Mouse (Mus musculus): Measurements from ENCODE around the gene Sez6l. TPM values are rescaled to one million over a fixed set of nuclear protein-coding genes. Genes with fewer than 3 reads are reported as not detected.
A peak's percentile ranks its signal among the peaks of the same experiment; 100 is the strongest.

Gene Sez6l
- polyA plus RNA-seq, 1 experiment from 2014 or later, result 28.4 TPM

DNA sequence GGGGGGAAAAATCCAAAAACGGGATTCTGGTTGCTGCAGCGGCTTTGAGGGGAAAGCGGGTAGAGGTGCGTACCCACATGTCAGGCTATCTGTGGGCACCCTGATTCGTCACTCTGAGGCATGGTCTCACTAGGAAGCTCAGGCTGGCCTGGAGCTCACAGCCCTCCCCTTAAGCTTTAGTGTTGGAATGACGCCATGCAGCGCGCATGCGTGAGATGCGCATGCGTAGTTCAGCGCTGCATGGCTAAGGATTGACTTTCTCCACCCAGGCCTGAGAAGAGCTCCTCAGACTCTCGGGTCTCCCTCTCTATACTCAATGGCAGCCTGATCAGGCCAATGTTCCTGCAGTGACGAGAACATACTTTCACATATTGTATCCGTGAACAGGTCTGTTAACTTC lies 24.2 kb downstream of the Sez6l start:
- Histone ChIP-seq H3K9me3 (no peaks in the 10 kb centered on the region), H3K4me2 (no peak overlapping the region), H3K36me3 (no peaks in the 10 kb centered on the region), H3K4me3 (no peak overlapping the region), H3K27ac (peak overlapping the region; percentile 89), H3K27me3 (peaks cover 9% of the 10 kb centered on the region; the same call in 1 of the 2 replicates), H3K9ac (no peak overlapping the region), H3K4me1 (replicated peaks) (peaks cover 68% of the 10 kb centered on the region)
- WGBS, result 85% methylated on average over 15 of the region's 15 CpGs
- ATAC-seq (ENCODE audit: low FRiP score), result no peak

DNA sequence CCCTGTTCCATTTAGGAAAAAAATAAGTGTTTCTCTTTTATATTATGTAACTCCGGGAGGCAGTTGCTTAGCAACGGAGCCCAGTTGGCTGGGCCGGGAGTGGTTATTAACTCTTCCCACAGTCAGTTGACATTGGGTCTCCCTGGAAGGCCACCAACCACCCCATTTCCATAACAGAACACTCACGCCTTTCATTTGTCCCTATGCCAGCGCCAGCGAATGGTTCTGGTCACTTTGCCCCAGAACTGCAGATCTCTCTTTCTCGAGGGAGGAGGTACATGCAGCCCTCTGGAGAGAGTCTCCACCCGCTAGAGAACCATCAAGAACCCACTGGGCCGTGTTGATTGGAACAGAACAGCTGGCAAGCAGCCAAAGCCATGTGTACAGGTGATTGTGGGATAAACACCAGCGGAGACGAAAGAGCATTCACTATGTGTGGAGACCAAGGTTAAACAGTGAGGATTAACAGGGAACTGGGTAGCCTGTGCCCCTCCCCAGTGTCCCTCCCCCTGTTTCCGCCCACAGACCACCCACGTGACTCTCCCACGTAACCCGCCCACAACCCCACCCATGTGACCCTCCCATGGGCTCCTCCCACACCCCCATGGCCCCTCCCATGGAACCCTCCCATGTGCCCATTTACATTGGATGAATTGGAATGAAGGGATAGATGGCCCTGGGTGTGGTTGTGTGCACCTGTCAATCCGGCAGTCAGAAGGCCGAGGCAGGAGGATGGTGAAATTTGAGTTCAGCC lies 24.8 kb downstream of the Sez6l start:
- peak overlapping the region; percentile 89 for H3K27ac ChIP-seq
- peaks cover 12% of the 10 kb centered on the region; the same call in 1 of the 2 replicates for H3K27me3 ChIP-seq
- 0 out of 2 replicates have a peak, but pooled peaks have one; percentile 58 for ATAC-seq (ENCODE audit: low FRiP score)
- H3K9ac ChIP-seq, result peak overlapping the region; percentile 49; the same call in 1 of the 2 replicates
- no peak overlapping the region for H3K4me3 ChIP-seq
- H3K4me1 ChIP-seq (replicated peaks), result peaks cover 75% of the 10 kb centered on the region
- WGBS, result 30% methylated on average over 17 of the region's 17 CpGs
- no peaks in the 10 kb centered on the region for H3K9me3 ChIP-seq
- H3K36me3 ChIP-seq, result no peaks in the 10 kb centered on the region
- peak overlapping the region; percentile 41 for H3K4me2 ChIP-seq

DNA sequence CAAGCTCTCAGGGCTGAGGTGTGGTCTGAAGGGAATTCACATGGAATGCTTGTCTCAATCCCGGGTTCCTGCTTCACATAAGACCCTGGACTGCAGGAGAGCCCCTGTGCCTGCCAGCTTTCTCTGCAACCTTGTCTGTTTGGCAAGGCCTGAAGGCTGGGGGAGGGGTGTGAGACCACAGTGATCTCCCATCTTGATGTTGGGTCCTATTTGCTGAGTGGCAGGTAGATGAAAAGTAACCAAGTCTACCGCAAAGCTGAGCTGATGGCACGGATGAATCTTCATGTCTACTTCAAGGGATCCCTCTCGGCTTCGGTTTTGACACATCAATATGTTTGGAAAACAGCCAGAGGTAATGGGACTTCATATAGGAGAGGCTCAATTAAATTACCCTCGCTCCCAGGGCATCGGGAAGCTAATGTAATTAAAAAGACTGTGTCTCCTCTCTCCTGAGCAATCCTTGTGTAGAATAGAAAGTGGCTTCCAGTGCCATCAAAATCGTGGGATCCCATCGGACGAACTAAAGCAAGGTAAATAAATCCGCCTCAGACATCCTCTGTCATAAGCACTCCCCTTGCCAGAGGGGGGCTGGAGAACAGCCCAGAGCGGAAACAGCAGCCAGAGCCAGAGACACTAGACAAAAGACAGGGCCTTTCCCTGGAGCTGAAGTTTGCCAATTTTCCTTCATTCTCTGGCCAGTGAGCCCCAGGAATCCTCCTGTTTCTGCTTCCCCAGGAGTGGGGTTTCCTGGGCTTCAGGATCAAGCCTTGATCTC lies 28.0 kb downstream of the Sez6l start:
- no peak for ATAC-seq (ENCODE audit: low FRiP score)
- H3K27me3 ChIP-seq, result peaks cover 3% of the 10 kb centered on the region; the same call in 1 of the 2 replicates
- H3K4me3 ChIP-seq, result no peak overlapping the region
- no peak overlapping the region for H3K9ac ChIP-seq
- H3K9me3 ChIP-seq, result no peaks in the 10 kb centered on the region
- H3K36me3 ChIP-seq, result no peaks in the 10 kb centered on the region
- H3K4me2 ChIP-seq, result no peak overlapping the region
- H3K4me1 ChIP-seq (replicated peaks), result peaks cover 78% of the 10 kb centered on the region
- peak overlapping the region; percentile 83 for H3K27ac ChIP-seq
- 40% methylated on average over 12 of the region's 12 CpGs for WGBS

DNA sequence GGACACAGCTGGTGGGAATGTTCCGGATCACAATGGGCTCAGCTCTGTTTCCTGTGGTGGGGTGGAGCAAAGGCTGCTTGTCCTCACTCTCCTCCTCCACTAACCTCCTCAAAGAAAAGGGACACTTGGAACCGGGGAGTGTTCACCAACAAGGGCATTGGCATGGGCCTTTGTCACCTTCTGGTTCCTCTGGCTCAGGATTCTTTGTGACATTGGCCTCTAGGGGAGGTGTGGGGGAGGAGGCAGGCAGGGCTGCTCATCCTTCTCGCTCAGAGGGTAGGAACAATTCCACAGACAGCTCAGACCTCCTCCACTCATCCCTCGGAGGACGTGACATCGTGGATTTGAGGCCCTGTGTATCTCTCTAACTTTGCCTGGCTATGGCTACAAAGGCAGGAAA lies 30.2 kb downstream of the Sez6l start:
- Histone ChIP-seq H3K27ac (peak overlapping the region; percentile 70), H3K4me2 (no peak overlapping the region), H3K4me1 (replicated peaks) (peaks cover 78% of the 10 kb centered on the region), H3K9ac (no peak overlapping the region), H3K9me3 (no peaks in the 10 kb centered on the region), H3K4me3 (no peak overlapping the region), H3K27me3 (peaks cover 7% of the 10 kb centered on the region; the same call in 1 of the 2 replicates), H3K36me3 (no peaks in the 10 kb centered on the region)
- WGBS, result 44% methylated on average over 6 of the region's 6 CpGs
- ATAC-seq (ENCODE audit: low FRiP score), result no peak

DNA sequence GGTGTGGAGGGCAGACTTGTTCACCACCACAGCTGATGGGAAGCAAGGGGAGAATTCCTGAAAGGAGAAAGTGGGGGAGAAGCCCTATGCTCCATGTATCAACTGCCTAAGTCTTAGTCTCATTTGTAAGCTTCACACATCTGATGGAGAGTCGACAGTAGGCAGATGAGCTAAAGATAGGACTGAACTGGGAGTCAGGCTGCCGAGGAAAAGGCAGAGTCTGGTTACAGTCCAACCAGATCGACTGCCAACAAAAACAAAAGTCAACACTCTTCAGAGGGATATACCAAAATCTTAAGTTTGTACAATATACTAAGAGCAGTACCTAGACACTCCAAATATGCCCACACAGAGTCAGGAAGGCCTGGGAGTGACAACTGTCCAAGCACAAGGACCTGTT lies 38.7 kb downstream of the Sez6l start:
- 0 out of 2 replicates have a peak, but pooled peaks cover 3% of the 10 kb centered on the region for H3K27me3 ChIP-seq
- no peaks in the 10 kb centered on the region for H3K36me3 ChIP-seq
- H3K9me3 ChIP-seq, result no peaks in the 10 kb centered on the region
- H3K27ac ChIP-seq, result no peak overlapping the region
- 83% methylated on average over 3 of the region's 3 CpGs for WGBS
- no peak for ATAC-seq (ENCODE audit: low FRiP score)
- H3K4me3 ChIP-seq, result no peak overlapping the region
- no peak overlapping the region for H3K9ac ChIP-seq
- H3K4me1 ChIP-seq (replicated peaks), result peaks cover 43% of the 10 kb centered on the region
- no peak overlapping the region for H3K4me2 ChIP-seq

DNA sequence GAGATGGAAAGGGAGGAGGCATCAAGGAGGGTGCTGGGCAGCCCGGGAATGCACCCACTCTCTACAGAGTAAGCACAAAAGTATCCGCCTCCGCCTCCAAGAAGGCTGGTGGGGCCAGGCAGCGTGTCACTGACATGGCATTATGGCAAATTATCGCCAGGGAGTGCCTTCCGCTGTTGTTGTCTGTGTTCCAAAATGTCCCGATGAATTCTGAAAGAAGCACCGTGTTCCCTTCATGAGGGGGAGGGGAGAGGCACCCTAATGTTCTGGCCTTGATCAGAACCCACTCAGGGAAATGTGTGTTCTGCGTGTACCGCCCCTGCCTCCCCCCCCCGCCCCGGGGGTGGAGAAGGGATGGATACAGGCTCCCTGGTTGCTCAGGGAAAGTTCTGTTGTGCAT lies 41.1 kb downstream of the Sez6l start:
- Histone ChIP-seq H3K9me3 (no peaks in the 10 kb centered on the region), H3K9ac (no peak overlapping the region), H3K4me3 (no peak overlapping the region), H3K36me3 (peaks cover 8% of the 10 kb centered on the region; the same call in 1 of the 2 replicates), H3K4me1 (replicated peaks) (peaks cover 40% of the 10 kb centered on the region), H3K27ac (no peak overlapping the region), H3K27me3 (0 out of 2 replicates have a peak, but pooled peaks cover 3% of the 10 kb centered on the region), H3K4me2 (no peak overlapping the region)
- no peak for ATAC-seq (ENCODE audit: low FRiP score)
- 73% methylated on average over 12 of the region's 12 CpGs for WGBS

DNA sequence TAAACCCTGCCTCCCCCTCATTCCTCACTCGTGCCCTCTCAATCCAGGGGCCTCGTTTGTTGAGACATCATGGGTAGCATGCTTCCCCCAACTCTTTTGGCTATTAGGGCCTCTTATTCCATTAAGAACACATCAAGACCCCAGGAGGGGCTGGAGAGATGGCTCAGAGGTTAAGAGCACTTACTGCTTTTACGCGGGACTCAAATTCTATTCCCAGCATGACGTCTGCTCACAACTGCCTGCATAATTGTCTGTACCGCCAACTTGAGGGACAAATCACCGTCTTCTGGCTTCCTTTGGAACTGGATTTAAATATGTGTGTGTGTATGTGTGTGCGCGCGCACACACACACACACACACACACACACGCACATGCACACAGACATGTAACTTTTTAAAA lies 42.8 kb downstream of the Sez6l start:
- H3K4me2 ChIP-seq, result no peak overlapping the region
- peaks cover 44% of the 10 kb centered on the region for H3K4me1 ChIP-seq (replicated peaks)
- H3K9me3 ChIP-seq, result no peaks in the 10 kb centered on the region
- H3K4me3 ChIP-seq, result no peak overlapping the region
- H3K36me3 ChIP-seq, result peaks cover 8% of the 10 kb centered on the region; the same call in 1 of the 2 replicates
- no peak overlapping the region for H3K9ac ChIP-seq
- H3K27me3 ChIP-seq, result 0 out of 2 replicates have a peak, but pooled peaks cover 3% of the 10 kb centered on the region
- no peak for ATAC-seq (ENCODE audit: low FRiP score)
- WGBS, result 38% methylated on average over 11 of the region's 11 CpGs
- no peak overlapping the region for H3K27ac ChIP-seq

DNA sequence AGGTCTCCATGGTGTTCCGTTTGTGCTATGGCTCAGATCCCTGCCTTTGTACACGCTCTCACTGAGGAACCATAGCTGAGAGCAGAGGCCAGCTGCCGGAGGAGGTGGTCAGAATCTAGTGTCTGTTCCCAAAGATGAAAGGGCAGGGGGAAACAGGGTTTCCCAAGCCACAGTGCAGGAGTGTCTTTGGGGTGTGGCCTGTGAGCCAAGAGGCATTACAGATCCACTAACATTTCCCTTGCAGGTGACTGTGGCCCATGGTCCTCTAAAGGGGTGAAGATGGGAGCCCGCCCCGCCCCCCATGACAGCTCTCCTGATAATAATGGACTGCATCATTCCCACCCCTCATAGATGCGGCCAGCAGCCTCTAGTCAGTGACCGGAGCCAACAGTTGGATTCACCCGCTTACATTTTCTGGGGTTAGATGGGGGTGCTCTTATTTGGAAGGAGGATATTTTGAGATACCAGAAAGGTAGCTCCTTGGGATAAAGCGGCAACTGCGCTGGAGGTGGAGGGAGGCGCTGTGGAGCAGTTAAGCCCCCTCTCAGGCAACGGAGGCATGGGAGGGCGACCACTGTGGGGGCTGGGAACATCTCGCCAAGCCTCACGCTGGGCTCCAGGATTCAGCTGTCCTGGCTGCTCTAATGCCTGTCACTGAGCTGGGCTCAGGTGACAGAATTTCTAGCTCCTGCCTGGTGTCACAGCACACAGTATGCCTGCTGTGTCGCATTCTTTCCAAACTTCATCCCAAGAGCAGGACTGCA lies 43.5 kb downstream of the Sez6l start:
- no peak for ATAC-seq (ENCODE audit: low FRiP score)

DNA sequence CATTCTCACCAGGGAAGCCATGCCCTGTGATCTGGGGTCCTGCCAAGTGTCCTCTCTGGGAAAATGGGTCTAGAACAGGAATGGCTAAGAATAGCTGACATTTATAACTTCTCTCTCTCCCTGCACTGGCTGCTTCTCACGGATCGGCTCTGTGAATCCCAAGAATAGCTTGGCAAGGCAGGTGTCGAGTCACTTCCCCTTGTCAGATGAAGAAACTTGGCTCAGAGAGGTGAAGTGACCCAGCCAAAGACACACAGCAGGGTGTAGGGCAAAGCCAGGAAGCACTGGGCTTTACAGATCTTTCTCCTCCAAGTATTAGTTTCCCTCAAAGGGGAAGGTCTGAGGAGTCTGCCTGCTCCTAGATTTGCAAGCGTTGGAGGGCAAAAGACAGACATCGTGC lies 44.1 kb downstream of the Sez6l start:
- H3K27me3 ChIP-seq, result 0 out of 2 replicates have a peak, but pooled peaks cover 3% of the 10 kb centered on the region
- ATAC-seq (ENCODE audit: low FRiP score), result no peak
- WGBS, result 83% methylated on average over 5 of the region's 5 CpGs

More for the DNA sequence above, 43.5 kb downstream of the Sez6l start:
- Histone ChIP-seq H3K4me1 (replicated peaks) (peaks cover 49% of the 10 kb centered on the region), H3K4me3 (no peak overlapping the region), H3K36me3 (peaks cover 8% of the 10 kb centered on the region; the same call in 1 of the 2 replicates), H3K27me3 (0 out of 2 replicates have a peak, but pooled peaks cover 3% of the 10 kb centered on the region), H3K9me3 (no peaks in the 10 kb centered on the region), H3K27ac (no peak overlapping the region), H3K9ac (no peak overlapping the region), H3K4me2 (no peak overlapping the region)
- WGBS, result 53% methylated on average over 16 of the region's 16 CpGs

DNA sequence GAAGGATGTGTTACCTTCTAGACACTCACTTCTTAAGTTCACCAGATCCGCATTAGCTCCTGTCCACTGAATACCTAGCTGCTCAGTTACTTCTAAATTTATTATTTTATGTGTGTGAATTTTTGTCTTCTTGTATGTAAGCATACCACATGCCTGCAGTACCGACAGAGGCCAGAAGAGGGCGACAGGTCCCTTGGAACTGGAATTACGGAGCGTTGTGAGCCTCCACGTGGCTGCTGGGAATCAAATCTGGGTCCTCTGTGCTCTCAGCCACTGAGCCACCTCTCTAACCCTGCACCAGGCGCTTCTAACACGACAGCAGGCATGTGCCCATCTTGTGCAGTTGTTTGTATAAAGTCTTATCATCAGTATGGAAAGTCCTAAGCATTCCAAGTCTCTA lies 44.8 kb downstream of the Sez6l start:
- WGBS, result 65% methylated on average over 8 of the region's 8 CpGs
- peaks cover 55% of the 10 kb centered on the region for H3K4me1 ChIP-seq (replicated peaks)
- no peak for ATAC-seq (ENCODE audit: low FRiP score)
- H3K9me3 ChIP-seq, result no peaks in the 10 kb centered on the region
- no peak overlapping the region for H3K4me3 ChIP-seq
- H3K9ac ChIP-seq, result no peak overlapping the region
- H3K27ac ChIP-seq, result no peak overlapping the region
- 0 out of 2 replicates have a peak, but pooled peaks cover 3% of the 10 kb centered on the region for H3K27me3 ChIP-seq
- no peak overlapping the region for H3K4me2 ChIP-seq
- H3K36me3 ChIP-seq, result peaks cover 8% of the 10 kb centered on the region; the same call in 1 of the 2 replicates

More for the DNA sequence above, 44.1 kb downstream of the Sez6l start:
- Histone ChIP-seq H3K4me1 (replicated peaks) (peaks cover 51% of the 10 kb centered on the region), H3K9me3 (no peaks in the 10 kb centered on the region), H3K36me3 (peaks cover 8% of the 10 kb centered on the region; the same call in 1 of the 2 replicates), H3K4me2 (no peak overlapping the region), H3K9ac (no peak overlapping the region), H3K27ac (no peak overlapping the region), H3K4me3 (no peak overlapping the region)

DNA sequence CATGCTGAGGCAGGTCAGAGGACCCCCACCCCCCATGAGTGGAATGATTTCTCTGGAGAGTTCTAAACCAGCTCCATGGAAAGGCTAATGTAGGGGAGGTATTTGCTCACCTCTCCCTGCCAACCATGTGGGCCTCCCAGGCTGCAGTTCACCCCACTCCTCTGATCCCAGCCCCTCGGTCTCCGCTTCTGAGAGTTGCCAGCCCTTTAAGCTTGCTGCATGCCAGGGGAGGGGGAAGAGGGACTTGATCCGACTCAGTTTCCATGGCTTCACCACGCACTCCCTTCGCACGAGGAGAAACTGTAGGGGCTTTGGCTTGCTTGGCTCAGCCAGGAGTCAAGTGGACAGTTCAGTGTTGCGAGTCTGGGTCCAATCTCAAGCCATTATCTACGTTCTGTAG lies 45.9 kb downstream of the Sez6l start:
- H3K4me1 ChIP-seq (replicated peaks), result peaks cover 59% of the 10 kb centered on the region
- 0 out of 2 replicates have a peak, but pooled peaks cover 3% of the 10 kb centered on the region for H3K27me3 ChIP-seq
- H3K9me3 ChIP-seq, result no peaks in the 10 kb centered on the region
- no peak for ATAC-seq (ENCODE audit: low FRiP score)
- H3K9ac ChIP-seq, result no peak overlapping the region
- no peak overlapping the region for H3K4me2 ChIP-seq
- no peak overlapping the region for H3K4me3 ChIP-seq
- no peak overlapping the region for H3K27ac ChIP-seq
- H3K36me3 ChIP-seq, result peaks cover 8% of the 10 kb centered on the region; the same call in 1 of the 2 replicates
- WGBS, result 56% methylated on average over 8 of the region's 8 CpGs

All from hindbrain, embryonic 13.5 days (tissue).